Mouse (Mus musculus): ENCODE results near the gene Olfr933.

The Olfr933 gene

DNA sequence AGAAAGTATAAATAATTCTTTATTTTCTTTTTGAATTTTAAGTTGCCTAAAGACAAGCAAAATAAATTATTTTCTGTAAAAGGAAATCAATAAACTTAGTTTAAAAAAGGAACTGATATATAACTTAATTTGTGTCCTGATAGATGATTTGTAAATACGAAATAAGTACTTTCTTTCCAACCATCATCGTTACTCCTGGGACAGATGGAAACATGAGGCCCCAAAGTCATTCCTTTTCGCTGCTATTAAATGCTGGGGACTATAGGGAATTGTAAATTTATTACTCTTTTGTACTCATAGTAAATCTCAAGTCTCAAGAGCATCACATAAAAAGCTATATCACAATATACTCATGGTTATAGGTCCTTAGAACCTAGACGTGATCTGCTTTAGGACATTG, at the start of gene Olfr933:
Olfr933 (plus strand) TSS at position 301 of the 400 bp plus-strand sequence.
- DNase-seq (ENCODE audit: low spot score): no peak

DNA sequence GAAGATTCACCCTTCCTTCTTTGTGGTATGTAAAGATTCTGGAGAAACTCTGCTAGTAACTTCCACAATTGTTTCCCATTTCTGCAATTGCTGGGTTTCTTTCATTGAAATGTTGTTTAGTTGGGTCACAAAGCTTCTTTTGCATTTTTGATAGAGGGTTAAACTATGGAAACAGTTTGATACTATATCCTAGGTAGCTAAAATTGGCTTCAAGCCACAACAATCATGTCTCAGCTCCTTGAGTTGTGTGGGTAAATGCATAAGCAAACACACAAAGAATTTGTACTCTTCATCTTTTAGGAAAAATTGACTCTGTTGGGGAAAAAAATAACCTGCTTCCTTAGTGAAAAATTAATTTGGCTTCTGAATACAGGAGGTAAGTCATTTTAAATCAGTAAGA, 42.6 kb upstream of the Olfr933 start, which contains the start of gene Olfr930:
Olfr930 (plus strand) TSS at position 301 of the 400 bp plus-strand sequence.
- no peak for DNase-seq (ENCODE audit: low spot score)

DNA sequence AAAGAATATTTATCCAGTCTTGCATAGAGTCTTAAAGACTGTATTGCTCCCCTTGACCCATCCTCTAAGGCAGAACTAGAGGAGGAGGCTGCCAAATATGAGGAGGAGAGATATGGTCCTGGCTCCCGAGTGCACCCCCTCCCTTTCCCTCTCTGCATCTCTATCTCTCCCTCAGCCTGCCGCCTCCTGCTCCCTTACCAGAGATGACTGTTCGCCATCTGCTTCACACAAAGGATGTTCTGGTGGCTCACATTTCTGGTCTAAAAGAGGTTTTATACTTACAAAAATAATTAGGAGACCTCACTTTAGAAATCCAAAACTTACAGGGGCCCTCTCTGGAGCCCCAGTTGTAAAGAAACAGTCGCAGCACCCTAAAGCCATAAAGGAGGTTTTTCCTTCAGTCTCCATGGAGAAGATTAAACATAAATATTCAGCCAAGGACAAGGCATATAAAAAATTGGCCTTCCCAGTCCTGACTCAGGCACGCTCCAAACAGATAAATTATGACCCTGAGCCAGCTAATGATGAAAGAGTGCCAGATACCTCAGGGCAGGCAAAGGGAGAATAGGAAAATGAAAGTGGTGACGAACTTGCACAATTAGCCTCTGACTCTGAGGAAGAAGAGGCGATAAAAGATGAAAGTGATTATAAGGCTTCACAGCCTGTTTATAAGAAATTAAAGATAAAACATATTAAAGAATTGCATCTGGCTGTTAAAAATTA, 18.6 kb upstream of the Olfr933 start:
- DNase-seq (ENCODE audit: low spot score): no peak

- peak; percentile 51 for DNase-seq (ENCODE audit: low spot score)
Observed at GRCm38 (mm10) chr9:38954124-38954416, 18.0 kb upstream of the Olfr933 start.

- DNase-seq (ENCODE audit: low spot score): no peak
Observed at GRCm38 (mm10) chr9:38988215-38988614, 16.1 kb downstream of the Olfr933 start, which contains the start of gene Olfr934. TSS of gene Olfr934 (minus strand) at chr9:38988315.

GRCm38 (mm10) chr9:38999583-38999982, 27.5 kb downstream of the Olfr933 start, which contains the start of gene Olfr935:
TSS of gene Olfr935 (minus strand) at chr9:38999683.
- DNase-seq (ENCODE audit: low spot score): no peak

- DNase-seq (ENCODE audit: low spot score): no peak
Observed at GRCm38 (mm10) chr9:39023277-39023676, 51.2 kb downstream of the Olfr933 start, which contains the start of gene Olfr146. TSS of gene Olfr146 (minus strand) at chr9:39023377.
